Mouse (Mus musculus): Measurements from ENCODE around the gene Gm10912.

DNA sequence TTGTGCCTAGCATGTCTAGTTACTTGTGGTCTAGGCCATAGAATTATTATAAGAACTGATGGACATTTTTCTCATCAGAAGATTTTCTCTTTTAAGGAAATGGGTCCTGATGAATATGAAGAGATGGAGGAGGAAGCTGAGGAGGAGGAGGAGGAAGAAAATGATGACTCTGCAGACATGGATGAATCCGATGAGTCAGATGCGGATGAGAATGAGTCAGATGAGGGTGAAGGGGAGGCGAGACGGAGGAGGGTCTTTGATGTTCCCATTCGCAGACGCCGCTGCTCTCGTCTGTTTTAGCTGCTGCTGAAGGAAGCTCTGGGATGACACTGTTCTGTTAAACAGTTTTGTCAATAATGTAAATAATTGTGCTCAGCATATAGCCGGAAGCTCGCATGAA is 5.8 kb upstream of the Gm10912 start:
- no peak for TF ChIP-seq GATA1 (IDR thresholded peaks at IDR 0.05; ENCODE audit: borderline replicate concordance, low read length)
- TF ChIP-seq FLI1 (IDR thresholded peaks at IDR 0.05; ENCODE audit: low read length): no peak
